18 mouse cellular contexts compared by ENCODE assay signal in the genomic region with DNA sequence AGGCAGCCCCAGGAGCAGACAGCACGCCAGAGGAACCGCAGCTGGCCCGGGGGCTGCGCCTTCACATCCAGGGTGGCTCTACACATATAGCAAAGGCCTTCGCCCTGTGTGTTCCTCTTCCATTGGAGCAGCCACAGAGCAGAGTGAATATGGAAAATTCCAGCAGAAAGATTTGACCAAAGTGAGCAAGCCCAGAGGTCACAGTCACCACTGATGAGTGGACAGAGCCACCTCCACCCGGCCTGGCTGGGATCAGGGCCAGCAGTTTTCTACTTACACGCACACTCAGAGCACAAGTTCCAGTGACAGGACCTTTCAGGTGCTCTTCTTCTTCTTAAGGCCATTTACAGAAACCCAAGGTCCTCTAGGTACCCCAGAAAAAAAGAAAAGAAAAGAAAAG.
DNase-seq lines count a peak whose midpoint lies in the region; ATAC-seq lines count a peak whose summit lies in the region.
"Had no signal": no experiment of that assay in that cellular context is flagged by ENCODE, and none has a peak within 500 bp of the region (broad histone marks: within the 10 kb centered on the region; RNA-seq: fewer than 3 reads in every experiment).

No protein-coding gene starts in this region.

- no peak for ATAC-seq in kidney, embryonic 15.5 days (replicated peaks; ENCODE audit: low FRiP score)
- ATAC-seq in erythroblast, adult 5-6 weeks (replicated peaks; ENCODE audit: low FRiP score, poor library complexity, severe bottlenecking), result no peak
- ATAC-seq: activated CD4-positive, CD25-positive, alpha-beta regulatory T cell, adult 4 months; intestine, postnatal 0 days; lung, postnatal 0 days had no signal

- H3K4me1 ChIP-seq in kidney, embryonic 15.5 days, result no peaks in the 10 kb centered on the region; the same call in 1 of the 2 replicates

- no peak overlapping the region for H3K4me3 ChIP-seq in kidney, embryonic 15.5 days (replicated peaks)
- H3K4me3 ChIP-seq: heart, embryonic 13.5 days; layer of hippocampus, adult 2 months; neural tube, embryonic 15.5 days had no signal

- no peak overlapping the region for H3K9ac ChIP-seq in kidney, embryonic 15.5 days
- H3K9ac ChIP-seq: heart, embryonic 13.5 days; neural tube, embryonic 15.5 days had no signal

- no peaks in the 10 kb centered on the region for H3K9me3 ChIP-seq in kidney, embryonic 15.5 days (replicated peaks)
- H3K9me3 ChIP-seq: heart, embryonic 13.5 days; neural tube, embryonic 15.5 days had no signal

- no peaks in the 10 kb centered on the region for H3K36me3 ChIP-seq in kidney, embryonic 15.5 days
- H3K36me3 ChIP-seq: heart, embryonic 13.5 days; neural tube, embryonic 15.5 days had no signal

- 78% methylated on average over 7 of the region's 7 CpGs for WGBS in kidney, embryonic 15.5 days

- H3K27ac ChIP-seq in kidney, embryonic 15.5 days, result no peak overlapping the region
- H3K27ac ChIP-seq: heart, embryonic 13.5 days; layer of hippocampus, adult 2 months had no signal

- no peak overlapping the region for H3K4me2 ChIP-seq in kidney, embryonic 15.5 days
- H3K4me2 ChIP-seq: heart, embryonic 13.5 days; neural tube, embryonic 15.5 days had no signal

- peak; percentile 68 for DNase-seq in heart, adult 11 months
- no peak for DNase-seq in heart, adult 18-20 months
- peak; percentile 18 for DNase-seq in kidney, postnatal 14 days
- DNase-seq in 3T3-L1 (ENCODE audit: low read depth, low spot score), result peak; percentile 19
- peak; percentile 56 for DNase-seq in adrenal gland, adult 8-10 months
- DNase-seq in layer of hippocampus, postnatal 25 days (ENCODE audit: extremely low spot score in 1 of 2, low spot score in 1 of 2), result no peak
- DNase-seq: liver; right cerebral cortex, postnatal 14 days; spleen, adult 18-20 months; thymus, postnatal 4 days had no signal

- H3K27me3 ChIP-seq in kidney, embryonic 15.5 days, result no peaks in the 10 kb centered on the region
- H3K27me3 ChIP-seq: heart, embryonic 13.5 days; neural tube, embryonic 15.5 days had no signal

Comparison
In these comparisons a context has a peak if more than half of its experiments do, and no peak if none do; other contexts are left out.
1. DNase-seq: peak in heart, adult 11 months (single experiment), kidney, postnatal 14 days (single experiment), 3T3-L1 (single experiment) and adrenal gland, adult 8-10 months (single experiment); none in heart, adult 18-20 months (0 of 2) and layer of hippocampus, postnatal 25 days (0 of 2).